Mouse (Mus musculus) left cerebral cortex, adult 11 months (tissue): Measurements from ENCODE around the gene Akap8l.

Experiments
- DNase-seq: peaks from one replicate; pipeline ENCODE4 v3.0.0; 2022; ENCODE audit warnings: low spot score

The Akap8l gene

GRCm38 (mm10) chr17:32350382-32350983 is at the start of gene Akap8l:
Gene Akap8l, minus strand, starts transcription at chr17:32350607.
- peak; percentile 99 for DNase-seq

- DNase-seq, result no peak
These were observed 45.9 kb upstream of the Akap8l start for GRCm38 (mm10) chr17:32396266-32396665.

- no peak for DNase-seq
These were observed 43.5 kb upstream of the Akap8l start for GRCm38 (mm10) chr17:32393944-32394343.

- peak; percentile 91 for DNase-seq
These were observed 38.8 kb upstream of the Akap8l start, which contains the start of gene Wiz for GRCm38 (mm10) chr17:32389101-32389659. Gene Wiz, minus strand, starts transcription at chr17:32389439.

GRCm38 (mm10) chr17:32388370-32389100 is 38.1 kb upstream of the Akap8l start:
- no peak for DNase-seq

- DNase-seq, result no peak
These were observed 37.6 kb upstream of the Akap8l start for GRCm38 (mm10) chr17:32387986-32388369.

- no peak for DNase-seq
These were observed 36.4 kb upstream of the Akap8l start for GRCm38 (mm10) chr17:32386659-32387432.

GRCm38 (mm10) chr17:32383661-32384060 is 33.3 kb upstream of the Akap8l start:
- DNase-seq, result no peak

- DNase-seq, result no peak
These were observed 32.2 kb upstream of the Akap8l start for GRCm38 (mm10) chr17:32382576-32382975.

- no peak for DNase-seq
These were observed 28.4 kb upstream of the Akap8l start for GRCm38 (mm10) chr17:32378786-32379185.

GRCm38 (mm10) chr17:32377137-32377536 is 26.7 kb upstream of the Akap8l start:
- no peak for DNase-seq

GRCm38 (mm10) chr17:32376475-32376874 is 26.1 kb upstream of the Akap8l start:
- DNase-seq, result no peak

- no peak for DNase-seq
These were observed 18.7 kb upstream of the Akap8l start for GRCm38 (mm10) chr17:32368991-32369578.

- DNase-seq, result no peak
These were observed 17.3 kb upstream of the Akap8l start for GRCm38 (mm10) chr17:32367706-32368105.

GRCm38 (mm10) chr17:32365296-32365695 is 14.9 kb upstream of the Akap8l start:
- no peak for DNase-seq

- no peak for DNase-seq
These were observed 14.4 kb upstream of the Akap8l start for GRCm38 (mm10) chr17:32364850-32365249.

- DNase-seq, result peak; percentile 75
These were observed 13.9 kb upstream of the Akap8l start for GRCm38 (mm10) chr17:32364331-32364730.

- no peak for DNase-seq
These were observed 13.5 kb upstream of the Akap8l start for GRCm38 (mm10) chr17:32363821-32364301.

GRCm38 (mm10) chr17:32362686-32363085 is 12.3 kb upstream of the Akap8l start:
- no peak for DNase-seq

GRCm38 (mm10) chr17:32359928-32360327 is 9.5 kb upstream of the Akap8l start:
- no peak for DNase-seq

GRCm38 (mm10) chr17:32358943-32359340 is 8.5 kb upstream of the Akap8l start:
- no peak for DNase-seq
